Mouse (Mus musculus) hindbrain, embryonic 16.5 days (tissue): Measurements from ENCODE around the gene Zfp185. TPM values are rescaled to one million over a fixed set of nuclear protein-coding genes. Genes with fewer than 3 reads are reported as not detected.

Experiments used
- ATAC-seq: fragments of 200-750 bp; cut with Nextera tagmentation; 2 replicates; pipeline ENCODE4 v1.8.0; 2017; ENCODE audit warnings: moderate TSS enrichment, moderate library complexity
- H3K27ac ChIP-seq: fragments of 300-500 bp; sonication (generic); 2 replicates; pipeline ENCODE4 v1.5.1; 2014; ENCODE audit warnings: low read depth, mild to moderate bottlenecking, control low read depth, low read length, moderate library complexity
- H3K27me3 ChIP-seq: fragments of 300-500 bp; sonication (generic); replicated peaks from 2 replicates; pipeline ENCODE4 v1.6.1; 2014; ENCODE audit warnings: low read length; ENCODE audit not compliant: control insufficient read depth, insufficient read depth
- H3K36me3 ChIP-seq: fragments of 300-500 bp; sonication (generic); 2 replicates; pipeline ENCODE4 v1.6.1; 2014; ENCODE audit warnings: mild to moderate bottlenecking, low read length, moderate library complexity, mixed read lengths; ENCODE audit not compliant: control insufficient read depth, insufficient read depth
- H3K4me1 ChIP-seq: fragments of 300-500 bp; sonication (generic); 2 replicates; pipeline ENCODE4 v1.6.1; 2014; ENCODE audit warnings: low read depth, low read length; ENCODE audit not compliant: control insufficient read depth, insufficient read depth
- H3K4me2 ChIP-seq: fragments of 300-500 bp; sonication (generic); 2 replicates; pipeline ENCODE4 v1.6.1; 2014; ENCODE audit warnings: mild to moderate bottlenecking, low read length, control low read depth, moderate library complexity
- H3K4me3 ChIP-seq: fragments of 300-500 bp; sonication (generic); 2 replicates; pipeline ENCODE4 v1.5.1; 2014; ENCODE audit warnings: mild to moderate bottlenecking, low read length, control low read depth, moderate library complexity
- H3K9ac ChIP-seq: fragments of 300-500 bp; sonication (generic); 2 replicates; pipeline ENCODE4 v1.6.1; 2014; ENCODE audit warnings: low read depth, mild to moderate bottlenecking, control low read depth, low read length, moderate library complexity
- H3K9me3 ChIP-seq: fragments of 300-500 bp; sonication (generic); 2 replicates; pipeline ENCODE4 v1.6.1; 2014; ENCODE audit warnings: mild to moderate bottlenecking, low read length, moderate library complexity; ENCODE audit not compliant: control insufficient read depth
- WGBS: fragments of 180-500 bp; shearing (Covaris S2); extraction: QIAGEN DNeasy Blood & Tissue Kit; methylation state at CpG from one replicate; pipeline ENCODE4 v1.1.7; 2014; 5-methylcytosine and 5-hydroxymethylcytosine counted together
- polyA plus RNA-seq: library from polyadenylated mRNA; unstranded; fragments of >200 nt; fragmentation: Nextera tagmentation; extraction: Ambion mirVana; gene quantifications from 2 replicates; pipeline ENCODE4 v1.2.1, GENCODE M21; 2015

Gene Zfp185
- polyA plus RNA-seq: 1.3 and 2.0 TPM in 2 replicates

GRCm38 (mm10) chrX:72986841-72987519 lies at the start of gene Zfp185:
Gene Zfp185, plus strand, starts transcription at chrX:72987339.
- Histone ChIP-seq H3K4me3 (peak within 1 kb of the TSS; percentile 44), H3K4me1 (peaks cover 2% of the 10 kb centered on the region; the same call in 1 of the 2 replicates), H3K9me3 (no peaks in the 10 kb centered on the region), H3K27me3 (no peaks in the 10 kb centered on the region; the same call in 1 of the 2 replicates), H3K27ac (no peak within 1 kb of the TSS), H3K4me2 (peak within 1 kb of the TSS; percentile 70), H3K36me3 (no peaks in the 10 kb centered on the region), H3K9ac (peak within 1 kb of the TSS; percentile 48)
- peak; percentile 71 for ATAC-seq
- 27% methylated on average over 26 of the region's 45 CpGs for WGBS

- Histone ChIP-seq H3K9me3 (no peaks in the 10 kb centered on the region), H3K9ac (no peak overlapping the region), H3K27ac (no peak overlapping the region), H3K4me3 (no peak overlapping the region), H3K27me3 (no peaks in the 10 kb centered on the region), H3K36me3 (peaks cover 5% of the 10 kb centered on the region), H3K4me2 (no peak overlapping the region), H3K4me1 (no peaks in the 10 kb centered on the region)
- WGBS: 85% methylated on average over 4 of the region's 4 CpGs
- no peak for ATAC-seq
Observed at GRCm38 (mm10) chrX:72953464-72953863, 33.7 kb upstream of the Zfp185 start.

GRCm38 (mm10) chrX:72956486-72956885 lies 30.7 kb upstream of the Zfp185 start:
- Histone ChIP-seq H3K27me3 (no peaks in the 10 kb centered on the region), H3K27ac (no peak overlapping the region), H3K4me2 (no peak overlapping the region), H3K9ac (no peak overlapping the region), H3K4me1 (no peaks in the 10 kb centered on the region), H3K9me3 (no peaks in the 10 kb centered on the region), H3K4me3 (no peak overlapping the region), H3K36me3 (peaks cover 5% of the 10 kb centered on the region)
- WGBS: 89% methylated on average over 4 of the region's 4 CpGs
- no peak for ATAC-seq

- Histone ChIP-seq H3K4me3 (no peak overlapping the region), H3K4me1 (no peaks in the 10 kb centered on the region), H3K4me2 (no peak overlapping the region), H3K36me3 (peaks cover 5% of the 10 kb centered on the region), H3K9me3 (no peaks in the 10 kb centered on the region), H3K9ac (no peak overlapping the region), H3K27me3 (no peaks in the 10 kb centered on the region), H3K27ac (no peak overlapping the region)
- no peak for ATAC-seq
- WGBS: 89% methylated on average over 4 of the region's 4 CpGs
Observed at GRCm38 (mm10) chrX:72960431-72960830, 26.7 kb upstream of the Zfp185 start.

GRCm38 (mm10) chrX:72961511-72961910 lies 25.6 kb upstream of the Zfp185 start:
- no peaks in the 10 kb centered on the region for H3K27me3 ChIP-seq
- no peak for ATAC-seq
- no peak overlapping the region for H3K27ac ChIP-seq
- H3K4me1 ChIP-seq: no peaks in the 10 kb centered on the region
- H3K36me3 ChIP-seq: no peaks in the 10 kb centered on the region
- H3K9me3 ChIP-seq: no peaks in the 10 kb centered on the region
- no peak overlapping the region for H3K9ac ChIP-seq
- 76% methylated on average over 3 of the region's 3 CpGs for WGBS
- H3K4me2 ChIP-seq: no peak overlapping the region
- H3K4me3 ChIP-seq: no peak overlapping the region

GRCm38 (mm10) chrX:72962743-72963142 lies 24.4 kb upstream of the Zfp185 start:
- no peaks in the 10 kb centered on the region for H3K36me3 ChIP-seq
- H3K4me3 ChIP-seq: no peak overlapping the region
- H3K4me1 ChIP-seq: no peaks in the 10 kb centered on the region
- H3K27ac ChIP-seq: no peak overlapping the region
- no peak overlapping the region for H3K9ac ChIP-seq
- ATAC-seq: 0 out of 2 replicates have a peak, but pooled peaks have one; percentile 24
- WGBS: 71% methylated on average over 3 of the region's 3 CpGs
- no peaks in the 10 kb centered on the region for H3K9me3 ChIP-seq
- no peak overlapping the region for H3K4me2 ChIP-seq
- H3K27me3 ChIP-seq: no peaks in the 10 kb centered on the region

GRCm38 (mm10) chrX:72982831-72983230 lies 4.3 kb upstream of the Zfp185 start:
- Histone ChIP-seq H3K27ac (no peak overlapping the region), H3K4me3 (no peak overlapping the region), H3K9me3 (no peaks in the 10 kb centered on the region), H3K9ac (no peak overlapping the region), H3K36me3 (no peaks in the 10 kb centered on the region), H3K27me3 (no peaks in the 10 kb centered on the region; the same call in 1 of the 2 replicates), H3K4me1 (peaks cover 2% of the 10 kb centered on the region; the same call in 1 of the 2 replicates), H3K4me2 (no peak overlapping the region)
- 68% methylated on average over 6 of the region's 6 CpGs for WGBS
- no peak for ATAC-seq

- H3K9me3 ChIP-seq: no peaks in the 10 kb centered on the region
- no peaks in the 10 kb centered on the region for H3K36me3 ChIP-seq
- H3K9ac ChIP-seq: no peak overlapping the region
- H3K4me1 ChIP-seq: peaks cover 2% of the 10 kb centered on the region; the same call in 1 of the 2 replicates
- H3K4me3 ChIP-seq: no peak overlapping the region
- no peak overlapping the region for H3K4me2 ChIP-seq
- no peak for ATAC-seq
- H3K27me3 ChIP-seq: no peaks in the 10 kb centered on the region; the same call in 1 of the 2 replicates
- WGBS: 93% methylated on average over 2 of the region's 2 CpGs
- H3K27ac ChIP-seq: no peak overlapping the region
Observed at GRCm38 (mm10) chrX:72985607-72986006, 1.5 kb upstream of the Zfp185 start.

- 33% methylated on average over 13 of the region's 14 CpGs for WGBS
- no peak overlapping the region for H3K27ac ChIP-seq
- H3K36me3 ChIP-seq: no peaks in the 10 kb centered on the region
- peak overlapping the region; percentile 48 for H3K9ac ChIP-seq
- no peaks in the 10 kb centered on the region for H3K9me3 ChIP-seq
- no peaks in the 10 kb centered on the region; the same call in 1 of the 2 replicates for H3K27me3 ChIP-seq
- peak overlapping the region; percentile 44 for H3K4me3 ChIP-seq
- peak overlapping the region; percentile 70 for H3K4me2 ChIP-seq
- no peak for ATAC-seq
- peaks cover 2% of the 10 kb centered on the region; the same call in 1 of the 2 replicates for H3K4me1 ChIP-seq
Observed at GRCm38 (mm10) chrX:72987520-72987905, 374 bp downstream of the Zfp185 start.
